Mouse (Mus musculus) midbrain, embryonic 14.5 days (tissue): Measurements from ENCODE around the gene Ssr2. TPM values are rescaled to one million over a fixed set of nuclear protein-coding genes. Genes with fewer than 3 reads are reported as not detected.
A peak's percentile ranks its signal among the peaks of the same experiment; 100 is the strongest.

Experiments
- ATAC-seq: fragments of 200-750 bp; cut with Nextera tagmentation; 2 replicates; pipeline ENCODE4 v1.8.0; 2017; ENCODE audit warnings: moderate number of reproducible peaks, moderate library complexity; ENCODE audit not compliant: low FRiP score, low TSS enrichment
- DNase-seq: peaks from one replicate; pipeline ENCODE4 v3.0.0-alpha.2; 2015
- H3K27ac ChIP-seq: fragments of 300-500 bp; sonication (generic); replicated peaks from 2 replicates; pipeline ENCODE4 v1.5.1; 2014; ENCODE audit warnings: mild to moderate bottlenecking, low read depth, low read length, moderate library complexity
- H3K27me3 ChIP-seq: fragments of 300-500 bp; sonication (generic); 2 replicates; pipeline ENCODE4 v1.6.1; 2014; ENCODE audit warnings: low read length, control low read depth, mixed read lengths; ENCODE audit not compliant: control insufficient read depth, insufficient read depth
- H3K36me3 ChIP-seq: fragments of 300-500 bp; sonication (generic); 2 replicates; pipeline ENCODE4 v1.6.1; 2014; ENCODE audit warnings: low read length, control low read depth; ENCODE audit not compliant: control insufficient read depth, insufficient read depth
- H3K4me1 ChIP-seq: fragments of 300-500 bp; sonication (generic); 2 replicates; pipeline ENCODE4 v1.6.1; 2014; ENCODE audit warnings: mild to moderate bottlenecking, antibody characterized with exemption, low read length, control low read depth; ENCODE audit not compliant: control insufficient read depth, insufficient read depth
- H3K4me2 ChIP-seq: fragments of 300-500 bp; sonication (generic); 2 replicates; pipeline ENCODE4 v1.6.1; 2014; ENCODE audit warnings: mild to moderate bottlenecking, low read length, moderate library complexity
- H3K4me3 ChIP-seq: fragments of 300-500 bp; sonication (generic); replicated peaks from 2 replicates; pipeline ENCODE4 v1.5.1; 2014; ENCODE audit warnings: low read depth, low read length
- H3K9ac ChIP-seq: fragments of 300-500 bp; sonication (generic); replicated peaks from 2 replicates; pipeline ENCODE4 v1.6.1; 2014; ENCODE audit warnings: mild to moderate bottlenecking, low read length, moderate library complexity
- H3K9me3 ChIP-seq: fragments of 300-500 bp; sonication (generic); 2 replicates; pipeline ENCODE4 v1.6.1; 2016; ENCODE audit warnings: low read length, control low read depth, mixed read lengths; ENCODE audit not compliant: control insufficient read depth
- WGBS: fragments of 180-500 bp; shearing (Covaris S2); extraction: QIAGEN DNeasy Blood & Tissue Kit; methylation state at CpG from one replicate; pipeline ENCODE4 v1.1.7; 2014; 5-methylcytosine and 5-hydroxymethylcytosine counted together
- polyA plus RNA-seq: library from polyadenylated mRNA; unstranded; fragments of >200 nt; fragmentation: Nextera tagmentation; extraction: Ambion mirVana; gene quantifications from 2 replicates; pipeline ENCODE4 v1.2.1, GENCODE M21; 2014

Ssr2 gene
- polyA plus RNA-seq, 1 experiment from 2014 or later = 114 TPM

DNA sequence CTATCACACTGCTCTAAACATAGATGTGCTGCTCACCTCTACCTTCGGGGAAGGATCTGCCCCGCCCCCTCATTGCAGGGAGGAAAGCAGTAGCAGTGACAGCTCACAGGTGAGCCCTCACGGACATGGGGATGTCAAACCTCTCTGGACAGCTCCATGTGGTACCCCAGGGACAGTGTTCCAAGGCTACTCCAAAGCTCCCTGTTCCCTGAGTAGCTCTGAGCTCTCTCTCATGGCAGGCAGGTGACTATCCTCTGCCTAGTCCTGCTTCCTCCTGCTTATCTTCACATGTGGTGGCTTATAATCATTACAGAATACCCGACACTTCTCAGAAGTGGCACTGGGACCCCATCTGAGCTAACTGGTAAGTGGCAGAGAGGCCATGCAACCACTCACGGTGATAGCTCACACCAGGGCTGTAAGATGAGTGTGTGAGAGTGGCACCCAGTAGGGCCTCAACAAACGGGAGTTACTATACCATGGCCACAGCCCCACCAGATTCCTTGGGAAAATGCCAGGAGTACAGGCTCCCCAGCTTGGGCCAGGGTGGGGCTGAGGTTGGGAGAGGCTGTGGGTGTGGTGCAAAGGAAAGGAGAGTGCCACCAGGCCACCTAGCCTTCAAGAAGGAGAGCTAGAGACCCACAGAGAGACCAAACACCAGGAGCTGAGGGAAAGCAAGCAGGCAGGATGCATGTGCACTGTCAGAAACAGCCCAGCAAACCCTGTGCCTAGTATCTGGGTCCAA is 28.8 kb upstream of the Ssr2 start:
- Histone ChIP-seq H3K9me3 (no peaks in the 10 kb centered on the region), H3K27me3 (no peaks in the 10 kb centered on the region), H3K36me3 (no peaks in the 10 kb centered on the region), H3K4me2 (no peak overlapping the region), H3K9ac (no peak overlapping the region), H3K4me1 (peaks cover 5% of the 10 kb centered on the region), H3K27ac (no peak overlapping the region), H3K4me3 (no peak overlapping the region)
- WGBS = 82% methylated on average over 6 of the region's 6 CpGs
- DNase-seq (no peak), ATAC-seq (no peak)

DNA sequence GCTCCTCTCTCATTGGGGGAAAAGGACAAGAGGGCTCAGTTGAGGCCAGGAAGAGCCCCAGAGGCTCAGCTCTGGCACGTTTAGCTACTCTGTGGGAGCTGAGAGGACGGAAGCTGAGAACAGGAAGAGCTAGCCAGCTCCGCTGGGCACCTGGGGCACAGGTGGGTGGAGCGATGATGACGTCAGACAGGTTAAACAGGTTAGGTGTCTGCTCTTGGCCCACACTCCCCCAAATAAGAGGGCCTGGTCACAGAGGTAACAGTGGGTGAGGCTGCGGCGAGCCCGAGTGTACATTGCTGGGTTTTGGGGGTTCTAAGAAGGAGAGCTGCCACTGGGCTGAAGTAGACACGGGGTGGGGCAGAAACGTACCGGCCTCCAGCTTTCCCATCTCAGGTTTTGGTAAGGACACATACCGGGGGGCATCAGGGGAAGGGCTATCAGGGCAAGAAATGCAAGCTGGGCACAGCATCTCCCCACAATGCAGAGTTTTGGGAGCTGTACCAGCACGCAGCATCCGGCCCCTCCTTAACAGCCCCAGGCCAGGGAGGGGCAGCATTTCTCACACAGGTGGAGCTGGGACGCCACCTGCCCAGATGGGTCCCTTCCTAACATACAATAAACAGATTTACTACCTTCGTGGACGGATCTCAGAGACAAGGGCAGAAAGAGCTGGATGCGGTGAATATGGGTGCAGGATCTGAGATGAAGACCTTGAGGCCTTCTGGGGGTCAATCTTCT is 27.3 kb upstream of the Ssr2 start, which contains the start of gene Rab25:
Gene Rab25 (minus strand): TSS at position 121 of the 738 bp plus-strand sequence.
- Histone ChIP-seq H3K27ac (no peak within 1 kb of the TSS), H3K27me3 (no peaks in the 10 kb centered on the region), H3K4me1 (peaks cover 6% of the 10 kb centered on the region), H3K9ac (no peak within 1 kb of the TSS), H3K36me3 (no peaks in the 10 kb centered on the region), H3K9me3 (no peaks in the 10 kb centered on the region), H3K4me2 (no peak within 1 kb of the TSS), H3K4me3 (no peak within 1 kb of the TSS)
- ATAC-seq = no peak
- 49% methylated on average over 18 of the region's 18 CpGs for WGBS
- no peak for DNase-seq

DNA sequence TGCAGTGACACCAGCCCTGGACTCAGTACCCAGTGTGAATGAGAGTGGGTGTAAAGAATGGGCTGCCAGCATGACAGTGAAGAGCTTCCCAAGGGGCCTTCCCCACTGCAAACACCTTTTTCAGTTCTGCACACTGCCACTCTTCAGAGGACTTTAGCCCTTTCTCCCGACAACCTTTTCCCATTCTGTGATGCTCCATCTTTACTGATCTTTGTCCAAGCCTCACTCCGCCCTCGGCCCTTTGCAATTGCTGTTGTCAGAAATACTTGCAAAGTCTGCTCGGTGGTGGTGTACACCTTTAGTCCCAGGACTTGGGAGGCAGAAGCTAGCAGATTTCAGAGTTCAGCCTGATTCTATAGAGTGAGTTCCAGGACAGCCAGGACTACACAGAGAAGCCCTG is 24.1 kb upstream of the Ssr2 start:
- Histone ChIP-seq H3K27me3 (no peaks in the 10 kb centered on the region), H3K4me3 (peak overlapping the region; percentile 91), H3K36me3 (peaks cover 11% of the 10 kb centered on the region), H3K9me3 (no peaks in the 10 kb centered on the region), H3K27ac (no peak overlapping the region), H3K4me1 (peaks cover 14% of the 10 kb centered on the region), H3K9ac (no peak overlapping the region), H3K4me2 (peak overlapping the region; percentile 91)
- ATAC-seq = no peak
- WGBS = 85% methylated on average over 4 of the region's 4 CpGs
- DNase-seq = no peak

- H3K9ac ChIP-seq = peak overlapping the region; percentile 88
- H3K4me2 ChIP-seq = peak overlapping the region; percentile 91
- H3K36me3 ChIP-seq = peaks cover 17% of the 10 kb centered on the region
- no peaks in the 10 kb centered on the region for H3K9me3 ChIP-seq
- ATAC-seq (no peak), DNase-seq (no peak)
- peaks cover 14% of the 10 kb centered on the region for H3K4me1 ChIP-seq
- 26% methylated on average over 16 of the region's 16 CpGs for WGBS
- no peaks in the 10 kb centered on the region for H3K27me3 ChIP-seq
- peak overlapping the region; percentile 91 for H3K4me3 ChIP-seq
- peak overlapping the region; percentile 93 for H3K27ac ChIP-seq
These were observed 23.5 kb upstream of the Ssr2 start for GRCm38 (mm10) chr3:88552082-88552645.

DNA sequence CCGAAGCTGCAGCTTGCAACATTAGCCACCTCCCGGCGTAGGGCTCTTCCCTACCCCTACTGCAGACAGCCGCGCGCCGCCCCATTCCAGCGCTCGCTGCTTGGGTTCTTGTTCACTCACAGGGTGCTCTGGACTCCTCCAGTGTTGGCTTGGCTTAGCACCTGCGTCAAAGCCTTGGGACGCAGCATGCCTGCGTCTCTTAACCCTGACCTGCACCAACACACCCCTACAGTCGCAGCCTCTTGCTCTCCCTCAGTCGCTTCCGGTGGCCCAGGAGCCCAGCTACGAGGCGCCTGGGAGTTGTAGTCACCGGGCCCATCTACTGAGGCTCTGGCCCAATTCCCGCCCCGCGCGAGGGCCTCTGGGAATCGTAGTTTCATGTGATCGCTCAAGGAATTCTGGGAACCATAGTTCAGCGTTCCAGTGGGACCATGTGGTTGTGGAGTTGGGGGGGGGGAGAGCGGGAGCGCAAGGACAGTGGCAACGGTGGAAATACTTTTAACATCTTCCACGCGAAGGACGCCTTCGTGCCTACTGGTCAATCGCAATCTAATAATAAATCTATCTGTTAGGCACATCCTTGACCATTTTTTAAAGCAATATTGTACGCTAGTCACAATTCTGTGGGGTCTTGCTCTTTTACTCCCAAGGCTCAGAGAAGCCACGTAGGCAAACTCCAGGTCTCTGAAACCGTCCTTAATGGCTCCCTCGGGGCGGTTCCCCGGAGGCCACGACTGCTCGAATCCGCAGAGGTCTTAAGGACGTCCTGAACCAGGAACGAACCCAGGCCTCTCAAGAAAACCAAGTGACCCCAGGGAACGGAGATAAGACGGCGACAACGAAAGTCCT is 22.8 kb upstream of the Ssr2 start, which contains the start of gene Lamtor2:
Gene Lamtor2 (minus strand): TSS at position 399 of the 849 bp plus-strand sequence.
- Histone ChIP-seq H3K36me3 (peaks cover 22% of the 10 kb centered on the region), H3K9me3 (no peaks in the 10 kb centered on the region), H3K27ac (peak within 1 kb of the TSS; percentile 93), H3K4me1 (peaks cover 14% of the 10 kb centered on the region), H3K4me3 (peak within 1 kb of the TSS; percentile 91), H3K27me3 (no peaks in the 10 kb centered on the region), H3K9ac (peak within 1 kb of the TSS; percentile 88), H3K4me2 (peak within 1 kb of the TSS; percentile 91)
- DNase-seq (peak; percentile 99), ATAC-seq (peak; percentile 87)
- under 1% methylated on average over 48 of the region's 48 CpGs for WGBS

DNA sequence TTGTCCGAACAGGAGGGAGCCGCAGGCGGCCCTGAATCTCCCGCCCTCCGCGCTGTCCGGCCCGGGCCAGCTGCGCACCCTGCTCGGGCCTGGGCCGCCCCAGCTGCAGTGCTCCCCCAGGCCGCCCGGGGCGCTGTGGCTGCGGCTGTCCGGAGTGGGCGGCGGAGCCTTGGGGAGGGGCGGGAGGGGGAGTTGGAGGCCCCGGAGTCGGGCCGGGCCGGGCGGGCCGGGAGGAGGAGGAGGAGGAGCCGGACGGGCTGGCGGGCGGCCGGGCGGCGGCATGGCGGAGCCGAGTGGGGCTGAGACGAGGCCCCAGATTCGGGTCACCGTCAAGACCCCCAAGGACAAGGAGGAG is 22.2 kb upstream of the Ssr2 start, which contains the start of gene Ubqln4:
Gene Ubqln4 (plus strand): TSS at position 234 of the 355 bp plus-strand sequence.
- DNase-seq (peak; percentile 94), ATAC-seq (peak; percentile 88)
- Histone ChIP-seq H3K9me3 (no peaks in the 10 kb centered on the region), H3K4me2 (peak within 1 kb of the TSS; percentile 91), H3K4me1 (peaks cover 14% of the 10 kb centered on the region), H3K36me3 (peaks cover 28% of the 10 kb centered on the region), H3K9ac (peak within 1 kb of the TSS; percentile 88), H3K27ac (peak within 1 kb of the TSS; percentile 93), H3K4me3 (peak within 1 kb of the TSS; percentile 91), H3K27me3 (no peaks in the 10 kb centered on the region)
- WGBS = under 1% methylated on average over 35 of the region's 37 CpGs

DNA sequence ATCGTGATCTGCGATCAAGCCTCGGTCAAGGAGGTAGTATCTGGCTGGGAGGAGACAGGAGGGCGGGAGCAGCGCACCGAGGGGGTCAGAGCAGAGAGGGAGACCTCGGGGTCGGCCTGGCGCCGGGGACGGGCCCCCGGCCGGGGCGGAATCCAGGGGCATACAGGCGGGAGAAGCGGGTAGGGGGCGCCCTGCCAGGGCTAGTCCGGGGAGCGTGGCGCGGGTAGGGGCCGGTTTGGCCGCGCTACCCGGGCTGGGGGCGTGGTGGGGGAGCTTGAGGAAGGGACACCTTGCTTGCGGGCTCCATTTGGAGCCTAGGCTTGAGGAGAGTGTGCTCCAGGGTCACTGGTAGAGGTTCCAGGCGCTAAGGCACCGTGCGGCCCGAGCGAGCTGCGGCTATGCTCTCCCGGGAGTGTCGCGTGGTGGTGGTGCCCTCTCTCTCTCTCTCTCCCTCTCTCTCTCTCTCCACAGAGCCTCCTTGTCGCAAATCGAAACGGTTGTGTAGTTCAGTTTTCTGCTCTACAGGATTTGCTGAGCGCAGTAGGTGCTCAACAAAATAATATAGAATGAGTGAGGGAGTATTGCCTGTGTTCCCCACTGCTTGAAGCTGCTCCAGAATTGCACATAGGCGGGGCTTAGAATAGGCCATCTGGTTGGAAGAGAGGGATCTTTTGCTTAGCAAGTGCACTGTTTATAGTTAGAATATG is 21.6 kb upstream of the Ssr2 start:
- WGBS = under 1% methylated on average over 41 of the region's 41 CpGs
- ATAC-seq = peak; percentile 50
- Histone ChIP-seq H3K4me3 (peak overlapping the region; percentile 91), H3K4me1 (peaks cover 14% of the 10 kb centered on the region), H3K27ac (peak overlapping the region; percentile 93), H3K9me3 (no peaks in the 10 kb centered on the region), H3K27me3 (no peaks in the 10 kb centered on the region), H3K4me2 (peak overlapping the region; percentile 91), H3K9ac (peak overlapping the region; percentile 88), H3K36me3 (peaks cover 33% of the 10 kb centered on the region)
- peak; percentile 73 for DNase-seq
